Mouse (Mus musculus): Measurements from ENCODE around the gene Unc13b.

The Unc13b gene

GRCm38 (mm10) chr4:43058753-43059654 lies at the start of gene Unc13b:
TSS of gene Unc13b (plus strand) at chr4:43058953.
- peak; percentile 84 for DNase-seq

- peak; percentile 73 for DNase-seq
These were observed 48.4 kb upstream of the Unc13b start, which contains the start of gene Fancg for GRCm38 (mm10) chr4:43010161-43011038. TSS of gene Fancg (minus strand) at chr4:43010506.

GRCm38 (mm10) chr4:43012091-43012490 lies 46.7 kb upstream of the Unc13b start:
- DNase-seq: no peak

- no peak for DNase-seq
These were observed 40.6 kb upstream of the Unc13b start for GRCm38 (mm10) chr4:43018156-43018555.

- no peak for DNase-seq
These were observed 39.6 kb upstream of the Unc13b start for GRCm38 (mm10) chr4:43019176-43019575.

GRCm38 (mm10) chr4:43019641-43020465 lies 38.9 kb upstream of the Unc13b start:
- no peak for DNase-seq

- DNase-seq: no peak
These were observed 37.9 kb upstream of the Unc13b start for GRCm38 (mm10) chr4:43020876-43021275.

GRCm38 (mm10) chr4:43021341-43021740 lies 37.4 kb upstream of the Unc13b start:
- no peak for DNase-seq

GRCm38 (mm10) chr4:43024673-43025072 lies 34.1 kb upstream of the Unc13b start:
- no peak for DNase-seq

- DNase-seq: peak; percentile 98
These were observed 33.4 kb upstream of the Unc13b start, which contains the start of gene Pigo for GRCm38 (mm10) chr4:43025084-43025960. TSS of gene Pigo (minus strand) at chr4:43025819.

GRCm38 (mm10) chr4:43029121-43029520 lies 29.6 kb upstream of the Unc13b start:
- DNase-seq: no peak

- DNase-seq: no peak
These were observed 29.0 kb upstream of the Unc13b start for GRCm38 (mm10) chr4:43029749-43030148.

- DNase-seq: no peak
These were observed 28.4 kb upstream of the Unc13b start for GRCm38 (mm10) chr4:43030352-43030751.

- no peak for DNase-seq
These were observed 27.9 kb upstream of the Unc13b start for GRCm38 (mm10) chr4:43030780-43031230.

- peak; percentile 93 for DNase-seq
These were observed 27.3 kb upstream of the Unc13b start, which contains the start of gene Stoml2 for GRCm38 (mm10) chr4:43031237-43031995. TSS of gene Stoml2 (minus strand) at chr4:43031710.

GRCm38 (mm10) chr4:43032501-43032900 lies 26.3 kb upstream of the Unc13b start:
- DNase-seq: no peak

GRCm38 (mm10) chr4:43033481-43033880 lies 25.3 kb upstream of the Unc13b start:
- DNase-seq: no peak

GRCm38 (mm10) chr4:43035851-43036250 lies 22.9 kb upstream of the Unc13b start:
- DNase-seq: no peak

GRCm38 (mm10) chr4:43036356-43036755 lies 22.4 kb upstream of the Unc13b start:
- DNase-seq: no peak

- DNase-seq: no peak
These were observed 20.7 kb upstream of the Unc13b start for GRCm38 (mm10) chr4:43037860-43038566.

Measured in cerebellum, adult 8-10 months (tissue).